Mouse (Mus musculus): ENCODE data around the gene Pde7b. TPM values are rescaled to one million over a fixed set of nuclear protein-coding genes. Genes with fewer than 3 reads are reported as not detected.
"Not testable (repeated sequence)": the region's sequence is repeated elsewhere in the genome, so short reads cannot be mapped to it uniquely, and the experiment has no call there.

The Pde7b gene
- total RNA-seq, 2 experiments from 2014 or later = 3.8 to 5.2 TPM

DNA sequence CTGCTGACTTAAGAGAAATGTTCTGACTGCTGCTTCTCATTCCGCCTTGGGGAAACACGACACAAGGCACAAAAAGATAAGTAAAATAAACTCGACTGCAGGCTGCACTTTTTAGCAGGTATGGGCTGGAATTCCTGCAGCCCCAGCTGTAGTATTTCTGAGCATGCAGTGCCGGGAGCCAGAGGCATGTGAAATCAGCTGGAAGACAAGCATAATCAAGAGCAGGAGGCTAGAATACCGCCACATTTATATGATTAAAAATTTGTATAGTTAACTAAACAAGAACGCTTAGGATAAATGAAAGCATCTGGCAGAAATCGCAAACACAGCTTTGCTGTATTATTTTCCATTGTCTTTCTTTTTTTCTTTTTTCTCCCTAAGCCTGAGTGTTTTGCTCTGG lies 168.4 kb downstream of the Pde7b start:
- no peak for ATAC-seq (ENCODE audit: poor library complexity, severe bottlenecking)

DNA sequence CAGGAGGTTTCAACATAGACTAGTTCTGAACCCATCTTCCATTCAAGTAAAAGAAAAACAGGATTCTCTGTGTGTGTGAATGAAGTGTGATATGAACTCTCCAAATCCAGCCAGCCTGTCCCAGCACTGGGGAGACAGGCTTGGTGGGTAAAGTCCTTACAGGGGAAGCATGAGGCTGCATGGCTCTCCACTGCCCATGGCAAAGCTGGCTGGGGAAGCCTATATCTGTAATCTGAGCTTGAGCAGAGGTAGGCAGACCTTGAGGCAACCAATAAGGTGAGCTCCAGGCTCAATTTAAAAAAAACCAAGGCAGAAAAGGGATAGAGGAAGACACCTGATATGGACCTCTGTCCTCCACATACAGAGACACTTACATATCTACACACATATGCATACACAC lies 173.5 kb downstream of the Pde7b start:
- ATAC-seq (ENCODE audit: poor library complexity, severe bottlenecking) = no peak

DNA sequence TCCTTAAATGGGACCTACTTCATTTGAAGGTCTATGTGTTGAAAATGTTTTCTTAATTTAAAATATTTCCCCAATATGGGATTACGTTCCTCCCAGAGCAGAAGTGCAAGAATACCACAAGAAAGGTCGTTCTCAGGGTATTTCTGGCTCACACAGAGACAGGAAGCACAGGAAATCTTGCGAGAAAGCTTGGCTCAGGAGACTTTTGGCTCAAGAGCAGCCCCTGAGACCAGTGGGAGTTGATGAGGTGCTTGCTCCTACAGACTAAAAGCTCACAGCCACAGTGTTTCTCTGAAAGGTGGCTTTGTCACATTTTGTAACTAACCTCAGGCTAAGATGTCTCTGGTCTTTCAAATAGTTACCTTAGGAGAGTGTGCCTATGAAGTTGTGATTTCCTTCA lies 174.1 kb downstream of the Pde7b start:
- no peak for ATAC-seq (ENCODE audit: poor library complexity, severe bottlenecking)

DNA sequence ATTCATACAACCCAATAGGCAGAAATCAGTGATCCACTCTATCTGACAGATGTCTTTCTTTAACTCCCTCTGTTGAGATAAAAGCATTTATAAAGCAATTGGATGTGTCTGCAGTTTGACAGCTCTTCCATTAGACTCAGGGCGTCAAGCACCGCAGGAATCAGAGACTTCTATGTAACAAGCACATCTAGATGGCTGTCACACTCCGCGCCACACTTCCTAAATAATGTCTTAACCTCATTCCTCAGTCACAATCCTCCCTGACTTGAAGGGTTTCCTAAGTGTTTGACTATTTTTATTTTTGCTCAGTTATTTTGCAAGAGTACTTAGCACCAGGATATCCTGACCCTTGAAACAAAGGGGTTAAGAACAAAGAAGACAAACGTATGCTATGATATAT lies 174.7 kb downstream of the Pde7b start:
- no peak for ATAC-seq (ENCODE audit: poor library complexity, severe bottlenecking)

DNA sequence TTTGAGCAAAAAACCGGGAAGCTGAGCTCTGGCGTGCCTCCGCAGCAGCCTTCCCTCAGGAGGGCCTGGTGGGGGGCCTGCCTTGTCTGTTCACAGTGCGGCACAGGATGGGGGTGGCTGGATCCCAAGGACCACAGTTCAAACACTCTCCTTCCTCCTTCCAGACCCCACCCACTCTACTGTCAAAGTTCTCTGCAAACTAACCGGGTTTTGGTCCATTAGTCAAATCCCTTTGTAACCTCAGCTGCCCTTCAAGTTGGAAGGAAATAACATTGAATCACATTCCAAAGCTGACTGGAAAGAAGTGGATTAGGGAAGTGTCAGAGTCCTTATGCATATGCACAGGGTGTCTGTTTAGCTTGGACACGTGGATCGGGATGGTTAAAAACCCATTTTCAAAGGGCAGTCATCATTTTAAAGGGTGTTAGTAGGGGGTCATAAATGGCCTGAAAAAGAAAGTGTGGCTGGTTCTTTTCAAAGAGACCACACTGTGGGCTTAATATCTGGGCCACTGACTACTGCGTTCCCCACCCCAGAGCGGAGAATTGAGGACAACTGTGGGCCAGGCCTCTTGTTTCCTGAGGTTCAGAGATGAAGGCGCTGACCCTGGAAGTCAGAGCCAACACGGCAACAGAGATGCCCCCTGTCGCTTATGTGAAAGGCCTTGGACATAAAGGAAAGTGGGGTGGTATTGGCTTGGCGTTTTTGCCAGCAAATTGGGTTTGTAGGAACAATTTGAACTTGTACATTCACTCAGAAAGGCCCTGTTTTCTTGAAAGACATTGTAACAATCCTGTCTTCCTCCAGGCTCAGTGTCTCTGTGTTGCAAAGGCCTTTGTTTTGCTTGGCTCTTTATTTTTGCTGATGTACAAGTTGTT lies 175.8 kb downstream of the Pde7b start:
- ATAC-seq (ENCODE audit: poor library complexity, severe bottlenecking) = no peak

DNA sequence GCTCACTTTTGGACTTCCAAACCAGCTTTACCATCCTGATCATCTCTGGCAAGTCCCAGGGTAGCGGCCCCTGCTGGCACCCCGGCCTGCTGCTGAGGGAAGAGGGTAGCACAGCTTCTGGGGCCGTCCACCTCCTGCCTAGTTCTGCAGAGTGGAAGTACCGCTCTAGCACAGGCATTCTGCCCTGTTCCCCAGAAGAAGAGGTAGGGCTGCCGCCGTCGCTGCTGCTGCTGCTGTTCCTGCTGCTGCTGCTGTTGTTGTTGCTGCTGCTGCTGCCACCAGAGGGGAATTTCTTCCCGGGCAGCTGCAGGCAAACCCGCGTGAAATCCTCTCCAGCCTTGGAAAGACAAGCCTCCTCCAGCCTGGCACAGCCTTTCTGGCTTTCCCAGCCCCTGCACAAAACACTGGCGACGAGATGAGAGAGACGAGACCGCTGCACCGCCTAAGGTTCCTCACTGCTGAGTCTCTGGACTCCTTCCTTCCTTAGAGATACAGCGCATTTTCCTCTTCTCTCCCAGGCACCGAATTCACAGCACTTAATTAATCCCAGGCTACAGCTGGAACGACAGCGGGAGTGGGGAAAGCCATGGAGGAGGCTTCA lies 176.8 kb downstream of the Pde7b start:
- ATAC-seq (ENCODE audit: poor library complexity, severe bottlenecking) = peak; percentile 74

DNA sequence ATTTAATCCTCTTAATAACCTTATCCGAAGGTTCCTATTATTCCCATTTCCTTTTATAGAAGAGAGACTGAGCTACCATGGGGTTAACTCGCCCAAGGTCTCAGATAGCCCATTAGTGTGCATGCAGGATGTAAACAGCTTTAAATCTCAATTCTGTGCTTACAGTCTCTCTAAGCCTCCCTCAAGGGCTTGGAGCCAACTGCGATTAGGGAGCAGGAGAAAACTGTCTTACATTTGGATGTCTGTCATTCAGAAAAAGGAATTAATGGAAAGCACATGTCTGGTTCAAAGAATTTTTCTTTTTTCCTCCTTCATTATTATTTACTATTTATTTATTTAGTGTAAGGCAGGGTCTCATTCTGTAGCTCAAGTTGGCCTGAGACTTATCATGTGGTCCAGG lies 181.8 kb downstream of the Pde7b start:
- ATAC-seq (ENCODE audit: poor library complexity, severe bottlenecking) = no peak

DNA sequence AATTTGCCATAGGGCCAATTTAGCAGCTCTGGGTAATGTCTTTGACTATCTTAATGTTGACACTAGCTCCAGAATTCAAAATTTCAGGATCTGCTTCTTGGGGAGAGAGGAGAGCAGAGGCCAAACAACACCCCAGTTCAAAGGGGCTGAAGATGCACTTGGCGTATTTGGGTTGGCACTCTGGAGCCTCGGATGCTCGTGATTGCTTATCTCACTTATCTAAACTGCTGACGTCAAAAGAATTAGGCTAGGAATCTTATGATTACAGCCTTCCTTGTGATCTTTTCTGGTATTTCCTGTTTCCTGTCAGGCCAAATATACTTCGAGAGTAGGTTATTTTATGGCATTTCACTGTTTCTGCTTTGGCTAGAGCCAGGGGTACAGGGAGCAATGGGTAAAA lies 191.1 kb downstream of the Pde7b start:
- ATAC-seq (ENCODE audit: poor library complexity, severe bottlenecking) = no peak

DNA sequence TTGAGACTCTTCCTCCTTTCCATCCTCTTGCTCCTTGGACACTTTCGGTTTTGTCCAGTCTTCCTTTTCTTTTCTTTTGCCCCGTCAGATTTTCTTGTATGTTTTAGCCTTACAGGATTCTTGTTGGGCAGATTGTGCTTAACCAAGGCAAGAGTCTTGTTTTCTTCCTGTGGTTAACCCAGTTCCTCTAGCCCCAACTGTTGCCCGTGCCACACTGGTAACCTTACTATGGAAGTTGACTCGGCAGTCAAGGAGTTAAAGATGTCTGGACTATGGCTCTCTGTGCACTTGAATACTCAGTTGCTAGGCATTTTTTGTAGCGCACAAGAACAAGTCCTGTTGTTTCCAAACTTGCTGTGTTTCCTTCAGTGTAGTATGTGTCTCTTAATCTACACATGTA lies 193.0 kb downstream of the Pde7b start:
- peak; percentile 45 for ATAC-seq (ENCODE audit: poor library complexity, severe bottlenecking)

DNA sequence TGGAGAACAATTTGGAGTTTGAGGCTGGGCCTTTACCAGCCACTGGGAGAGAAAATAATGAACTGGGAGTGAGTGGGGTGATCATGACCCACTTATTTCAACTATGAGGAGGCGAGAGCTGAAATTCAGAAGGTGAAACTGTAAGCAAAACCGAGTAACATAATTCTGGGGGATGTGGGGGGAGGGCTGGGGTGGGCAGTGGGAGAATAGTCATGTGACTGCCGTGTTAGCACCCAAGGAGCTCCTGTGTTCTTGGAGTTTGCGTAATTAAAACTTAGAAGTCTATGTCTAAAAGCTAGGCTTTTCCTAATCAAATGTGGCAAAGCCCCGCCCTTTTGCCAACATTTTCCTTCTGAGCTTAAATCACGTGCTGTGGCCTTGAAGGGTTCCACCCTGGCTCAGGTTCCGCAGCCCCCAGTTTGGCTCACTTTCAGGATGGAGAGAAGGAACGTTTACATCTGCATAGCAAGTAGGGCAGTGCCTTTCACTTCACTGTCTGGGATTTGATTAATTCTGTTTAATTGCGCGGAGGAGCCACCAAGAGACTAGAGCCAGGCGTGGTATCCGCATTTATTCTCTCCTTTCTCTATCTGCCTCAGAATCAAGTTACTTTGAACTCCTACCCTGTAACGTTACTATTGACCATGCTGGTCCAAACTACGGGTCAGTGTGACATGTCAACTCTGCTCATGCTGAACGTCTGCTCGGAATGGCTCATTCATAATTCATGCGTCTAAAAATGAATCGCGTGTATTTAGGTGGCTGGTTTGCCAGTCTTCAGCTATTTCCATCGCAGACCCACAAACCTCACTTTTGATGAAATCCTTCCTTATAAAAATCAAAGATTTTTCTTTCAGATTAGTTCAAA lies 196.1 kb downstream of the Pde7b start:
- ATAC-seq (ENCODE audit: poor library complexity, severe bottlenecking) = no peak

DNA sequence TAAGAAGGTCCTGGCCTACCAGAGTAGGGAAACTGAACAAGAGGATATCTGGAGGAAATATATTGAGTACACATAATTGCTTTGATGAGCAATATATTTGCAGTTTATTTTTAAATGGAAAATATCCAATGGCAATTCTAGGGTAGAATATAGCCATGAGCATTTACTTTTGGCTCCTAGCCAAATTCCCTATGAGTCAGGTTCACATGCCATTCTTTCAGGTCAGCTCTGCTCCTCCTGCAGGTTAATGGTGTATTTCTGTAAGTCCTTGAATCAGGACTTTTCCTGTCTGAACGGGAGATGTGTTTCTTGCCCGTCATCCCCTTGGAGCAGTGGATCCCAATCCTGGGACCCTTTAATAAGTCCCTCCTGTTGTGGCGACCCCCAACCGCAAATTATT lies 197.1 kb downstream of the Pde7b start:
- ATAC-seq (ENCODE audit: poor library complexity, severe bottlenecking) = no peak

DNA sequence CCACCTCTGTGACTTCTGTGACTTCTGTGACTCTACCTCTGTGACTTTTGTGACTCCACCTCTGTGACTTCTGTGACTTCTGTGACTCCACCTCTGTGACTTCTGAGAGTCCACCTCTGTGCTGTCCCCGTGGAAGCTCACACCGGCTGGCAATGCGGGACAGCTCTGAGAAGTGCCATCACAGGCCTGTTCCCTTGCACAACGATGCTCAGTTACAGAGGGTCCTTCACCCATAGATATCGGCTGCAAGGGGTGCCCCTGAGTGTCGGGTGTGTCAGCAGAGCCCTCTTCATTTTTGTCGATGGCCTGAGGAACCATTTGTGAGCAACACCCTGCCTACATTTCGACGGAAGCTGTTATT lies 206.4 kb downstream of the Pde7b start:
- ATAC-seq (ENCODE audit: poor library complexity, severe bottlenecking) = no peak

DNA sequence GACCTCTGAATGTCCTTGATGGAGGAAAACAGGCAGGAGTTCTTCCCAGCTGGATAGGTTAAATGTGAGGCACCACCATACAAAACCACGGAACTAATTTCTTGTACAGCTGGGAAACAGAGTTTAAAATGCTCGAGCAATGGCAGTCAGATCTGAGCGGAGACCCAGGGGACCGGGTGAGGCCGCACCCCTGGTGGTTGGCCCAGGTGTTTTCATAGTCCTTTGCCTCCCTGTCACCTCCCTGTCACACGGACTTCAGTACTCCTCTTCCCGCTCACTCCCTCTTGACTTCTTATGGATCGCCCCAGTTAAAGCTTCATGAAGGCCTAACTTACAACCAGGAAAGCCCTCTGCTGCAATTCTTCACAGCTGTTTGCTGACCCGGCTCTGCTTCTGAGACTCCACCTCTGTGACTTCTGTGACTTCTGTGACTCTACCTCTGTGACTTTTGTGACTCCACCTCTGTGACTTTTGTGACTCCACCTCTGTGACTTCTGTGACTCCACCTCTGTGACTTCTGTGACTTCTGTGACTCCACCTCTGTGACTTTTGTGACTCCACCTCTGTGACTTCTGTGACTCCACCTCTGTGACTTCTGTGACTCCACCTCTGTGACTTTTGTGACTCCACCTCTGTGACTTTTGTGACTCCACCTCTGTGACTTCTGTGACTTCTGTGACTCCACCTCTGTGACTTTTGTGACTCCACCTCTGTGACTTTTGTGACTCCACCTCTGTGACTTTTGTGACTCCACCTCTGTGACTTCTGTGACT lies 206.9 kb downstream of the Pde7b start:
- not testable (repeated sequence) for ATAC-seq (ENCODE audit: poor library complexity, severe bottlenecking)

DNA sequence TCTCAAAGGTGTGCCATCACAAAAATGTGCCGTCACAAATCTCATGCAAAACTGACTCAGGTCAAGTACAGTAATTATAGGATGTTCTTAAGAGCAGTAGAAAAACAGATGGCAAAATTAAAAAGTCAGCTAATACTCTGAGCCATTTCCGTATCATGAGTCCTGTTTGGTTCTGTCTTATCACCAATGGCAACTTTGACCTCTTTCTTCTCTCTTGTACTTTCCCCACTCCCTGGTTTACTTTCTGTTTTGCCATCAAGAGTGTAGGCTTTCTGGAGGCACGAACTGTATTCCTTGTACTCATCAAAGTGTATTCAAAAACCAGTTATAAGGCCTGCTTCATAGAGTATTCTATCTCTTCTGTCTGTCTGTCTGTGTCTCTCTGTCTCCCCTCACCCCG lies 211.0 kb downstream of the Pde7b start:
- ATAC-seq (ENCODE audit: poor library complexity, severe bottlenecking) = no peak

DNA sequence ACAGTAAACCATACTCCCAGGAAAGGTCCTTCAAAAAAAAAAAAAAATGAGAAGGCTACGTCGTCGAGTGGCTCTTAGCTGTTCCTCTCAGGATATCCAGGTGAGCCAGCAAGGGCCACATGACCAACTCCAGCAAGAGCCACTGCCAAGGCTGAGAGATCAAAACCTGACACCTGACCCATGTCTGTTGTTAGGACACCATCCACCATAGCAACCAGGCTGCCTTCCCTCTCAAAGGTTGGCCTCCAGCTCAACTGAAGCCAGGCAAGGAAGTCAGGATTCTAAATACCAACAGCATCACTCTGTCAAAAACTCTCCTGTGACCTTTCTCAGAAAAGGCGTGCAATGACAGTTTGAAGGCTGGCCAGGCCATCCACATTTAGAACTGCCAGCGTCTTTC lies 211.4 kb downstream of the Pde7b start:
- ATAC-seq (ENCODE audit: poor library complexity, severe bottlenecking) = no peak

DNA sequence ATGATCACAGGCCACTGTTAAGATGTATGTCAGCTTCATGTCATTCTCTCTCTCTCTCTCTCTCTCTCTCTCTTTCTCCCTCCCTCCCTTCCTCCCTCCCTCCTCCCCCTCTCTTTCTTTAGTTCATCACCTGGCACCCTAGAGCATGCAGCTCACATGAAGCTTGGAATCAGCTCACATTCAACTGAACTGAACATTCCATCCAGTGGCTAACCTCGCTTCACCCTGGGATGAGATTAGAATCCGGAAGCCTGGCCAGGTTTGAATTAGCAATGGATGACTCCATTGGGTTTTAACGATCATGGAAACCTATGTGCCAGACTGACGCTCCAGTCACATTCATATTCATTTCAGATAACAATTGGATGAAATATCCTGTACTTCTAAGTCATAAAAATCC lies 215.1 kb downstream of the Pde7b start:
- no peak for ATAC-seq (ENCODE audit: poor library complexity, severe bottlenecking)

DNA sequence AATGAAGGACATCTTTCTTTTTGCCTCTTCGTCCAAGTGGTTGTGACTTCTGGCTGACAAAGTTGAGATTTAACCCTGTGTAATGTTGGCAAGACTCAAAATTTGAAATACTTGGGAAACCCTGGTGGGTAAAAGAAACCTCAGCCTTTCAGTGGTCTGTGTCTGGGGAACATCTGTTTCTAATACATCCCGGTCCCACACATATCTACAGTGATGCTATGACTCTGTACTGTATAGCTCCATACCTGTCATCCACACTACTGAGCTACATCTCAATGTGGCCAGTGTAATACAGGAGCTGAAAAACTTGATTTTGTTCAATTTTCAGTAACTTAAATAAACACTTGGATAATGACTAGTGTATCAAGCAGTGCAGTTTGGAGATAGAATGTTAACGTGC lies 216.4 kb downstream of the Pde7b start:
- no peak for ATAC-seq (ENCODE audit: poor library complexity, severe bottlenecking)

DNA sequence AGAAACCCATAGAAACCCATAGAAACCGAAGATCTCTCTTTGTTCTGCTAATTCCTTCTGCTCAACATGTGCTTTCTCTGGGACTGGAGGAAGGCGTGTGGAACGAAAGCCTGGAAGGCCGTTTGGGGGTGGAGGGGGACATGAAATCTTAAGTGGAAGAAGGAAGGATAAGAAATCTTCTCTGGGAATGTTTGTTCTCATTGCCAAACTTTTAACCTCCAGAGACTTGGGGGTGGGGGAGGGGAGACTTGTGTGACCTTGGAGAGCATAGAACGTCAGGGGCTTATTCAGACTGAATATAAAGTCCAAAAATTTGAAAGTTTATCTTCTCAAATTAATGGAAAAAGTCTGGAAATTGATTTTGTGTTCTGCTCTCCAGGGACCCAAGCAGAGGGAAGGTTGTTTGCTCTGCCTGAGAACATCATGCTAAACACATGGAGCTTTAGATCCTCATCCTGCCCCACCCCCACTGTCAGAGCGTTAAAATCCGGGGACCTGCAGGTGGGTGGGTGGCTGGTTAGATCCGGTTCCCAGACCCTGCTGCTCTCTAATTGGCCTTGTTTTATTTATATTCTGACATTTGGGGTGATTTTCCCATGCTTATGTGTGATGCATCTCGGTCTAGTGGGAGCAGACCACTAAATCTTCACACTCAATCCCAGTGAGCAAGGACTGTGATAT lies 217.0 kb downstream of the Pde7b start:
- no peak for ATAC-seq (ENCODE audit: poor library complexity, severe bottlenecking)

DNA sequence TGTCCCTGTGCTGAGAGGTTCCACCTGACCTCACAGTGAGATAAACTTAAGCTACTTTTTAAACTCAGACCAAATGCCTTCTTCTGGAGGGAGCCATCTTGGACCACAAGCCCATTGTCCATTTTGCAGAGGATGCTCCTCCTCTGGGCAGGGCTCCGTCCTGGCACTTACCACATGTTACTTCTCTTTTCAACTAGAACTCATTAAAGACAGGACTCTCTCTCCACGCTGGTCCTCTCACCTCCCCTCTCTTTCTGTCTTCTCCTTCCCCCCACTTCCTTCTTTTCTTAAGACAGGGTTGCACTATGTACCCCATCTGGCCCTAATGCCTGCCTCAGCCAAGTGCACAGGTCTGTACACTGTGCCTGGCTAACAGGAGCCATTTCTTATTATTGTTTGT lies 217.8 kb downstream of the Pde7b start:
- peak; percentile 61 for ATAC-seq (ENCODE audit: poor library complexity, severe bottlenecking)

DNA sequence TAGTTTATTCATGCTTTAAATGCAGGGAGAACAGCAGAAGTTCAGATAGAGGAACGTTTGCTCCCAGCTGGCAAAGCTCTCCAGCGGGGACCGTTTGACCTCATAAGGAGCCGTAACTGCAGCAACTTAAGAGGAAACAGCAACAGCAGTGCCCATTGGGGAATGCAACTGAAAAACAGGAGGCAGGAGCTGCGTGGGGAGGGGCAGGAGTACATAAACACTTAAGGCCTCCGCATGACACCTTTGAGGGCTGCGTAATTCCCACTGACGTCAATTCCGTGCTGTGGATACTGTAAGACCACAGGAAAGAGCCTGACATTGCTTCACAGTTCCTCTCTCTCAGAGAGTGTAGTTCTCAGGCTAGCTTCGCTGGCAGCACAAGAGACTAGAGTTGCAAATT lies 219.4 kb downstream of the Pde7b start:
- peak; percentile 90 for ATAC-seq (ENCODE audit: poor library complexity, severe bottlenecking)

Measured in megakaryocyte, adult 5-6 weeks (primary cell).